Mouse (Mus musculus) lung, adult 2 months (tissue): ENCODE data around the gene Mdga2.

Experiments
- CTCF ChIP-seq: fragments of 200-500 bp; IDR thresholded peaks from 2 replicates; pipeline ENCODE4 v1.5.1; 2011; ENCODE audit warnings: mild to moderate bottlenecking, low read length, control low read depth; ENCODE audit not compliant: insufficient read depth
- POLR2A ChIP-seq: fragments of 200-500 bp; IDR thresholded peaks from 2 replicates; pipeline ENCODE4 v1.6.1; 2011; ENCODE audit warnings: low read depth, mild to moderate bottlenecking, control low read depth, low read length, borderline replicate concordance; ENCODE audit errors: extremely low read depth

DNA sequence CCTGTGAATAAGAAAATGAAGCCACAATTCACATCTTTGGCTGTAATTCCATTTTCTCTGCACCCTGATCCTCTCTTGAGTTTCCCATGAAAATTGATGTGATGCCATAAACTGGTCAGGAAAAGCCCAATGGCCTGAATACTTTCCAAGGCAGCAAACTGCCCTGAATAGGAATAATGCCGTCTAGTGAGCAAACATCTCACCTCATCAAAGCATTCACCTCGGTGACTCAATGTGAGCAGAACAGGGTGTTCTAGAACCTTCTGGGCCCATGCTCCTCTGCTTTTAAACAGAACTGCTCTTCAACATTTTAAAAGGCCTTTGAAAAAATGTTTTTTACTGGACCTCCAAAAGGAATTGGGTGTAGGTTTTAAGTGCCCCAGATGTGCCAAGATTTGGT is 9.5 kb downstream of the Mdga2 start:
- TF ChIP-seq CTCF (no peak), POLR2A (no peak)
